Mouse (Mus musculus): ENCODE measurements around the gene Arhgap35.

Gene Arhgap35

DNA sequence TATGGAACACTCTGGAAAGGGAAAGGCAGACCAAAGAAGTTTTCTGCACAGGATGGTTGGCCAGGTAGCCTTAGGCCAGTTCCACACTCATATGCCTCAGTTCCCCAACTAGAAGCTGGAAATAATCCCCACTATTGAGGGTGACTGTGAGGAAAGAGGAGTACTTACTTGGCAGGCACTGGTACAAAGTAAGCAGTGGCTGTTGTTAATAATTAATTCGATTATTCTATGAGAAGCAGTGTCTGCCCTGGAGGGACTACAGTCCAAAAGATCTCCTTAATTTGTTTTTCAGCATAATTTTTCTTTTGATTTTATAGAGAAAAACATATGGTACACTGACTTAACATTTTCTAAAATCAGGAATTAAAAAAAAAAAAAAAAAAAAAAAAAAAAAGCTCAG, 10.7 kb downstream of the Arhgap35 start:
- DNase-seq (ENCODE audit: low spot score in 2 of 2) = no peak

DNA sequence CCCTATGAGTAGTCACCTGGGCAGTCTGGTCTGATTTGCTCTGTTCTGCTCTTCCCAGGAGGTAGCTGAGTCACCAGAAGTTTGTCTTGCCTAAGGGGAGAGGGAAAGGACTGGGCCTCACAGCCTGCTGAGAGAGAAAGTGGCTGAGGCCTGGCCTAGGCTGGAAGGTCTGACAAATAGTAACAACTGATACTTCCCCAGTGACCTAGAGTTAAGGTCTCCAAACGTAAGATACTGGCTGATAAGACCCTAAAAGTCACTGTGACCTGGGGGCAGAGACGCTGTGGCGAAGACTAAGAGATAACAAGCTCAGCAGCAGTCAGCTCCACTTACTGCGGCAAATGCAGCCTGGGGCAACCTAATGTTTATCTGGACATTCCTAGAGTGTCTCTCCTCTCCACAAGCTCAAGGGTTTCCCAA, 13.1 kb downstream of the Arhgap35 start:
- no peak for DNase-seq (ENCODE audit: low spot score in 2 of 2)

DNA sequence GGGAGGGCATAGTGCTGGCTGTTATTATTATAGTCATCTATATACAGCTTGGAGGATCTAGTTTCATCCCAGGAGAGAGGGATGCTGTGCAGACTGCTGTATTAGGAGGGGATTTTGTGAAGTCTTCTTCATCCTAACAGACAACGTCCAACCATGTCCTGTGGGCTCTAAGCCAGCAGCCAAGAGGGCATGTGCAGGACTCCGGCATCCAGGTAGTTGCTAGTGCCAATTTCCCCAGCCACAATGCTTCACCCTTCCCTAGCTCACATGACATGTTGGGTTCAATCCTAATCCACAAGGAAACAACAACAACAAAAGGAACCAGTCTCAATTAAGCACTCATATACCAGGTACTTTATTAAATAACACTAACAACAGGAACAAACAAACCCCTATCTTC, 15.8 kb downstream of the Arhgap35 start:
- no peak for DNase-seq (ENCODE audit: low spot score in 2 of 2)

DNA sequence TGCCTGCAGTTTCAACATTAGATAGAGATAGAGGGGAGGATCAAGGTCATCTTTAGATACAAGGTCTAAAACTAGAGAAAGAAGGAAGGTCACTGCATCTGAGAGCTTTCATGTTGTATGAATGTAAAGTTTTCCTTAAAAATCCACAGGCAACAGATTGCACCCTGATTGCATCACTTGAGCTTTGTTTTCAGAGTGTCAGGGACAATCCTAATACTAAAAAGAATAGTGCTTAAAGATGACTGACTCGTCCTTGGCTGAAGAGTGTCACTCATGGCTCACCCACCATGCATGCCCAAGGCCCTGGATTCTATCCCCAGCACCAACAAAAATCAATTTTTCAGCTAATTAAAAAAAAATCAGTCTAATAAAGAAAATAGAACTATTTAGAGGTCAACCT, 23.5 kb downstream of the Arhgap35 start:
- DNase-seq (ENCODE audit: low spot score in 2 of 2) = no peak

DNA sequence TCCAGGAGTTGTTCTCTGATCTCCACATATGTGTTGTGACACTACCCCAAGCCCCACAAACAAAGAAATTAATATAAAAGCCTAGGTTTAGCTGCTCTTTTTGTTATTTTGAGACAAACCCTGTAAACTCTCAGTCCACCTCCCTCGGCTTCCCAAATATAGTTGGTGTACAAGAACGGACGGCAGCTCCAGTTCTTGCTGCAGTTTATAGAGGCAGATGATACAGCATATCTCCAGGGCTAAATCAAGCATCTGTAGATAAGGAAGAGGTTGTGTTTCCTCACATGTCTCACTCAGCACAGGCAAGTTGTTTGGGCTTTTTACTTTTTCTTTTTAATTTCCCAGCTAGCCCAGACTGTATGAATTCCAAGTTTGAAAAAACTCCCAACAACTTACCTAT, 27.1 kb downstream of the Arhgap35 start:
- no peak for DNase-seq (ENCODE audit: low spot score in 2 of 2)

DNA sequence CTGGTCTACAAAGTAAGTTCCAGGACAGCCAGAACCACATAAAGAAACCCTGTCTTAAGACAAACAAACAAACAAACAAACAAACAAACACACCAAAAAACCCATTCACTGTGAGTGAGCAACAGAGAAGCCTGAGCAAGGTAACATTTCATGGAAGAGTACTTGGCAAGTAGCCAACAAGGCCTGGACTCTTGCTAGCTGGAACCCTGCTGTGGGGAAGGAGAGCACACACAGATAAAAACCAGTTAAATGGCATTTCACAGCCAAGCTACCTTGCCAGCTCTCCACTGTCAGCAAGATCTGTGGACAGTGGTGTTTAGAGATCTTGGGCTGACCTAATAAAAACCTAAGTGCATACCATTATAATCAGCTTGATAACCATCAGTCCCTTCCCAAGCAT, 30.4 kb downstream of the Arhgap35 start:
- no peak for DNase-seq (ENCODE audit: low spot score in 2 of 2)

DNA sequence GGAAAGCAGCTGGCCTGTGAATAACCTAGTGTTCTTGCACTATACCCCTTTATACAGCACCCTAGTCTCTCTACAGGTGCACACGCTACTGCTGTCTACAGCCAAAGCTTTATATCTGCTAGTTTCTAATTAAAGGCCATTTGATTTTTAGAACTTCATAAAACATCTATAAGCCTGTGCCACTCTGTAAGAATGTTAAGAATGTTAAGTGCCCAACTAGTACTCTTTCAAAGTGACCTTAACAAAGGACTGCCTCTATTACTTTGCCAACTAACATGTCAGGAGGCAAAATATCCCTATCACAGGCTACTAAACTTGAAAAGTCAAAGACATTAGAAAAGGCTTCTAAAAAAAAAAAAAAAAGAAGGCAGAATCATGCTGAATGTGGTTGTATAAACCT, 31.0 kb downstream of the Arhgap35 start:
- DNase-seq (ENCODE audit: low spot score in 2 of 2) = no peak

DNA sequence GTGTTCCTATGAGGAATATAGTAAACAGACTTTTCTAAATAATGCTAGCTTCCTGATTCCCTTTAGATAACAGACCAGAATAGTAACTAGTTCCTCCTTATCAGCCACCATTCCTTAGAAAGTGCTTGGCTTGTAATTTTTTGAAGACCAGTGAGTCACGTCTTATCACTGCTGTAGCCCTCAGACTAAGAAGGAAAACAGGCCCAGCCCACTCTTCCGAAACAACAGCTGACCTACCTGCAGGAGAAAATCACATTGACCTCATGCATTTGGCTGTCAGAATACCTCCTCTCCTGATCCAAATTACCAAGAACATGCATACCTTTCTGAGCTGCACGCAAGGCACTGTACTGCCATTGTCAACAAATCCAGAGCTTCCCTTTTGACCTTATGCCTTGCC, 32.5 kb downstream of the Arhgap35 start:
- no peak for DNase-seq (ENCODE audit: low spot score in 2 of 2)

DNA sequence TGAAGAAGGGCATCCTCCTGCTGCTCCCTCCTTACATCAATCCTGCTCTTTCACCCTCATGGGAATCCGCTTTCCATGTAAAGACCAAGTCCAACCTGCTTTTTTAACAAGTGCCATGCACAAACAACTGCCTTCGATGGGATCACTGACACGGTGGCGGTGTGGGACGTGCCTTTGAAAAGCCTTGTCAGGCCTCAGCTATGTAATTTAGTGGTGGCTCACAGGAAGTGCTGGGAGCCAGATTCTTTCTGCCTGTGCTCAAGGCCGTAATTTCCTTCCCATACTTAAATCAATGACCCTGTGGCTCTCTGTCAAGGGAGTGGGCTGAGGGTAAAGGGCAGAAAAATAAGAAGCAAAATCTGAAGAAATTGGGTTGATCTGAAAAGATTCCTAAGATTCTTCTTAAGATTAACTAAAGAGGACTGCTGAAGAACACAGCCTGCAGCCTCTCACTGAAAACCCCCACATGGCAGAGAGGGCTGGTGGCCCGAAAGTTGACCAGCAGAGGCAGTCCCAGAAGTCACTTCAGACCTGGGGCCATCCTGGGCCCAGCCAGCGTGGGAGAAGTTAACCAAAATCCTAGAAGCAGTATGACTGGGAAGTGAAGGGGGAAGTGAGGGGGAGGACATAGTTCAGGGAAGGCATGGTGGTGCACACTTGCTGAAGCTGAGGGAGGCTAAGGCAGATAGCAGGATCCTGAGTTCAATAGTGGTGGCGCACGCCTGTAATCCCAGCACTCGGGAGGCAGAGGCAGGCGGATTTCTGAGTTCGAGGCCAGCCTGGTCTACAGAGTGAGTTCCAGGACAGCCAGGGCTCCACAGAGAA, 33.3 kb downstream of the Arhgap35 start:
- no peak for DNase-seq (ENCODE audit: low spot score in 2 of 2)

DNA sequence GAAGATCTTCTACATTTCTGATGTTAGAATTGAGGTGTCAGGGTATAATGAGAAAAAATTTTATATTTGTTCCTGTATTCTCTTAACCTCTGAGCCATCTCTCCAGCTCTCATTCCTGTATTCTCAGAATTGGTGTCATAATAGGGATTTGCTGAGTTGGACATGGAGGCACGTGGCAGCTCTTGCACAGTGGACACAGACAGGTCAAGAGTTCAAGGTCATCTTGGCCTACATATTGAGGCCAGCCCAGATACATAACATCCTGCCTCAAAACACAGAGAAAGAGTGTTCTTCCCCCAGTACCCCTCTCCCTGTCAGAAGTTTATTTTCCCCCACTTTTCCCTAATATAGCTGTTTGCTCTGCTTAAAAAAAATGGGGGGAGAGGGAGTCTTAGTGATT, 38.1 kb downstream of the Arhgap35 start:
- DNase-seq (ENCODE audit: low spot score in 2 of 2) = no peak

DNA sequence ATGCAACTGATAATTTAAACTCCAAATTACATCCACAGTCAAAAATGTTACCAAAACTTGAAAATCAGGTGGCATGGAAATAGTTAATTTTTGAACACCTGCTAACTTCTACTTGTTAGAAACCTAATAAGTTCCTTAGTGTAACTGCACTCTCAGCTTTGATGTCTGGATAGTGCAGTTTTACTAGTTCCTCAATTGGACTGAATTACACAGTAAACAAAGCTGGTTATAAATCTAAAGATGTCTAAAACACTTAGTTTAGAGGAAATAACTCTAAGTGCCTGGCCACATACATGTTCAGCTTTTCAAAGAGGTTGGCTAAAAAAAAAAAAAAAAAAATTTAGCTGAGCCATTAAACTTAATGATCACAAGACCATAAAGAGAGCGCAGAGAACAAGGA, 43.6 kb downstream of the Arhgap35 start:
- DNase-seq (ENCODE audit: low spot score in 2 of 2) = no peak

DNA sequence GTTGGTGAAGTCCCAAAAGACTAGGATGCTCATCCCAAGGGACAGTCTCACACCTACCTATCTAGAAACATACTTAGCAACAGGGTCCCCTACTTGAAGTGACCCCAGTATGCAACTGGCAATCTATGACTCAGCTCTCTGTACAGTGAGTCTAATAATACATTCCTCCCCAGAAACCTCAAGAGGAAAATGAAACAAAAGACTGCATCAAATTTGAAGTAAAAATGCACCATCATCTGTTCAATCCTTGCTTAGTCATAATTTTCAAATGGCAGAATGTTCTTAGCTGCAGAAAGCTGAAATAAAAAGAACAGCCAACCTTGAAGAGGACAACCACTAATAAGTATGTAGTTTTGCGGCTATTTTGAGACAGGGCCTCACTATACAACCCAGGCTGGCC, 44.1 kb downstream of the Arhgap35 start:
- no peak for DNase-seq (ENCODE audit: low spot score in 2 of 2)

DNA sequence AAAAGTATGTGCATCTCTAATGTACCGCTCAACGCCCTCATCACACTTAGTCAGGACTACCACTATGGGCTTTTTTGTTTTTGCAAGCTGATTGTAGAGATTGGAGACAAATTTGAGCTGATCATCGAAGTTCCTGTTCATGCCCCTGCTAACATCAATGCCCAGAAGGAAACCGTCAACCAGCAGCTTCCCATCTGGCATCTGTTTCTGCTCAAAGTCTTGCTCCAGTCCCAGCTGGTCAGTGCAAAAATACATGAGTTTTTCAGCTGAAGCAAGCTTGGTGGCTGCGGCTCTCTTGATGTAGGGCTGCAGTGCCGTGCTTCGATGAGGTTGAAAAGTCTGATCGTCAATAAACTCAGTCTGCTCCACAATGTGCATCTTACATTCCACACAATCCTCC, 50.3 kb downstream of the Arhgap35 start:
- no peak for DNase-seq (ENCODE audit: low spot score in 2 of 2)

DNA sequence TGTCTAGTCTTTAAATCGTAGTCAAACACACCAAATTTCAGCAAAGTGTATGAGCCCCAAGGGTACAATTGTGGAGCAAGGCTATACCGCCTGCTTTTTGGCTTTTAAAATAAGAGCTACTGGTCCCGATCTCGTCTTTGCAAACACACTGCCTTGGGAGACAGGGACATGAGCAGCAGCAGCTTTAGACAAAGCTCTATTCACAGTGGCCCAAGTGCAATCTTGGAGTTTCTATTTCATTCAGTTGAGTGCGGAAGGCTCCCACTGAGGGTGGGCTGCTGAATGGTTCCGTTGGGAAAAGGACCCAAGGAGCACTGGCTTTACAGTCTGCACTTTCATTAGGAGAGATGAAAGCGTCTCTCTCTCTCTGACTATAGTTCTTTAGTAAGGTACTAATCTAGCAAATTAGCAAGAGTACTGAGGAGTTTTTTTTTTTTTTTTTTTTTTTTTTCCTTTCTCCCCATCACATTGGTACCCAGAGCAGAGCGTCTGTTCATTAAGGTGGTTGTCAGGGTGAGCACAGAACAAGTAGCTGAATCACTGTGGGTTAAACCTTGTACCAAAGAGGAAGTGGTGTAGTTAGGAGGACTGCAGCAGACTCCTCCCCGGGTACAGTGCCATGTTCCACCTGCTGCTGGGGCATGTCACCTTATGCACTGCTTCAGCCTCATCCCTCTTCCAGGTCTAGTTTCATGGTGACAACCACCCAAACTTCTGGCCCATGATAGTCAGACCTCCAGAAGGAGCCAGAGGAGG, 56.8 kb downstream of the Arhgap35 start:
- DNase-seq (ENCODE audit: low spot score in 2 of 2) = no peak

DNA sequence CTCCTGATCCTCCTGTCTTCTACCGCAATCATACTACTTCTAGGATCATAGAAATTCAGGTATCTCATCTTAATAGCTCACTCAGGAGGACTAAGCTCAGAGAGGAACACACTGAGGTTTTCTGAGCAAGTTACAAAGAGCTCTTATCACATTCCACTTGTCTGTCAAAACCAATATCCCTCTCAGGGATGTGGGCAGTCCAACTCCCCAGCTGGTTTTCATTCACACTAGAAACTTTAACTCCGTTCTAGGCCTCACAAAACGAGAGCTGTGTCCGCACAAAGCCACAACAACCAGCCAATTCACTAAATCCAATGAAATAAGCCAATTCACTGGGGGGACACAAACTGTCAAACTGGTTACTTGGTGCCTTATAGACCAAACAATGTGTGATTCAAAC, 57.5 kb downstream of the Arhgap35 start:
- no peak for DNase-seq (ENCODE audit: low spot score in 2 of 2)

DNA sequence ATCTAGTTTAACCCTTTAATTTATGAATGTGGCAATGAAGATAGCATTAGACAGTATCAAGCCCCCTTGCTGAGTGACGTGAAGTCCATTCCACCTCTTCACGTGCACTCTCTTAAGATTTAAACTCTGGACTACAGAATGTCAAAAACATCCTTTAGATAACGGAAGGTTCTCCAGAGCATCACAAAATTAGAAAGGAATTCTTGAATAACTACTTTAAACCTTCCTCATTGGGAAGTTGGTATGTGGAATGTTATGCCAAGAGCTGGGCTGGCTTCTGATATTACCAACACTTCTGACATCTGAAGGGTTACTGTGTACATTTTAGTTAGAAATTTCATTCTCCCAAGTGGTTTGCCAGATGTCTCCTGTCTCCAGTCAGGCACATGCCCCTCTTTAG, 60.6 kb downstream of the Arhgap35 start:
- DNase-seq (ENCODE audit: low spot score in 2 of 2) = no peak

DNA sequence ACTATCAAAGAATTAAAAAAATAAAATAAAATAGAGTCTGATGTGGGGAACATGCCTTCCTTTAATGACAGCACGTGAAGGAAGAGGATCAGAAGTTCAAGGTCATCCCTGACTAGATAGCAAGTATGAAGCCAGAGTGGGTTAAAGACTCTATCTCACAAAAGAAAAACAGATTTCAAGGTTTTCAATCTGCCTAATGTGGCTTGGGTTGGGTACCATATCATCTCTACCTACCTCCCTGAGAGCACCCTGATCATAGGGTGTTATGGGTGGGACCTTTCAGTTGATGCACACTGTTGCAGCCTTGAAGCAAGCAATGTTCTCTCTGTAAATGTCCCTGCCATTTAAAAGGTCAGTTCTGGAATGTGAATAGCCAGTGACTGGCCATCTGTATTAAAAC, 63.2 kb downstream of the Arhgap35 start:
- DNase-seq (ENCODE audit: low spot score in 2 of 2) = no peak

DNA sequence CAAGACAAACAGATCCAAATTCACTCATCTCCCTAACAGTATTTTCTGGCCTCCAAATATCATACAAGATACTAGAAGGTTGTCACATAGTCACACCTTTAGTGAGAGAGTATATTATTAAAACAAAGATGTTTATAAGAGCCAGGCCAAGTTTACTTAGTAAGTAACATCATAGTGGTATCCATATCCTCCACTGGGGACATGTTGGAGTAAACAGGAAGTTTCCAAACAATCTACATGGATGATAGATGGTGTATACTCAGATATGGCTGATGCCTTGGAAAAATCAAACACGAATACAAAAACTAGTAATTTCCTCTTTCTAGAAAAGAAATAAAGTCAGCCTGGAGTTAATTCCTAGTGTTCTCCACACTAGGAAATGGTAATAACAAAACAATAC, 65.5 kb downstream of the Arhgap35 start:
- DNase-seq (ENCODE audit: low spot score in 2 of 2) = no peak

DNA sequence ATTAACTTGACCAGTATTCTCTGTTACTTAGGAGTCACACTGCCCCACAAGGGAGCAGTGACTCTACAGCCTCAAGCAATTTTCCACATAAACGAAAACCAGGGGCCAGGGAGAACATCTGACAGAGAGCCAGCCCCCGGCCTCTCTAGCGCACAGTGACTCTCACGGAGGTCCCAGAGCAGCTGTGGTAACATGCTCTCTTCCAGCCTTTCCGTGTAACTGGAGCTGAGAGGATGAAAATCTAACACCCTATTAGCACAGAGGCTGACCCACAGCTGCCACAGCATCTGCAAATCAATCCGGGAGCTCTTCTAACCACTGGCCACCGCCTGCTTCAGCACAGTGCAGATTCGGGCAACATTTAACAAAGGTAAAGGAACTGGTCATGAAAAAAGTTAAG, 70.0 kb downstream of the Arhgap35 start:
- DNase-seq (ENCODE audit: low spot score in 2 of 2) = no peak

DNA sequence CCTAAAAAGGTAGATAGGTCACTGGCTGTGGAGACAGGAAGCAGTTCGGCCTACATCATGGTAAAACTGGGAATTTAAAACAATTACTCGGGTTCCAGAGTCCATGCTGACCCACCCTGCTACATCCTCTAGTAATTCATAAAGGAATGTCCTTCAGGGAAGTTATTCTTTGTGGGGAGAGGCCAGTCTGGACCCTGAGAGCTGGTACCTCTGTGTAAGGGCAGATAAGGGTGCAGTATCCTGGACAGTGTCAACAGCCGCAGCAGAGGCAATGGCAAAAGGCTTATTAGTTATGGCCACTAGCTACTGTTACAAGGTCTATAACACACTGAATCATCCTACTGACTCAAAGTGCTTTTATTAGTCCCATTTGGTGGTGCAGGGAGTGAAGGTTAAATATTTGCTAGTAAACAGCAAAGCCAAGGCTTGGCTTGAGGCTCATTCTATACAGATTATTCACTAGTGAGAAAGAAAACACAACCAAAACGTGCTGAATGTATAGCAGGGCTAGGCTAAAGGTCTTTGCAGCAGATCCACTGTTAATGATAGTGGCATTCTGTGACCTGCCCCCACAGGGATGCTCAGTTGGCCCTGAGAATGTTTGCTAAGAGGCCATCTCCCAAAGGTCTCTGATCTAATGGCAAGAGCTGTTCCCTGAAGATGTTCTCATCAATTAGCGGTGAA, 77.4 kb downstream of the Arhgap35 start:
- no peak for DNase-seq (ENCODE audit: low spot score in 2 of 2)

DNA sequence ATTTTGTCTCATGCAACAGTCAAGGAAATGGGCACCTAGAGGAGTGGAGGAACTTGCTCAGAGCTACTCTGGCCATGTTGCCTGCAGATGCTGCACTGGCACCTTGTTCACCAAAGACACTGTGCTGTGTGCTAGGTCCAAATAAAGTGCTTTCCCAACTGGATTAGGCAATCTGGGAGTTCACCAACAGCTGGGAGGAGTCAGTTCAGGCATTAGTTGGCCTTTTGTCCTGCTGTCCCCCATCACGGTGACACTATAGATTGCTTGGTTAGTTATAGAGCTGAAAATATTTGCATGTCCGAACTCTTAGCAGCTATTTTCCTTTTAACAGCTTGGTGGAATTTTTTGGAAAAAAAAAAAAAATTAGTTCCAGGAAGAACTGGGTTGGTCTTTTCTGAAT, 88.8 kb downstream of the Arhgap35 start:
- DNase-seq (ENCODE audit: low spot score in 2 of 2) = no peak

DNA sequence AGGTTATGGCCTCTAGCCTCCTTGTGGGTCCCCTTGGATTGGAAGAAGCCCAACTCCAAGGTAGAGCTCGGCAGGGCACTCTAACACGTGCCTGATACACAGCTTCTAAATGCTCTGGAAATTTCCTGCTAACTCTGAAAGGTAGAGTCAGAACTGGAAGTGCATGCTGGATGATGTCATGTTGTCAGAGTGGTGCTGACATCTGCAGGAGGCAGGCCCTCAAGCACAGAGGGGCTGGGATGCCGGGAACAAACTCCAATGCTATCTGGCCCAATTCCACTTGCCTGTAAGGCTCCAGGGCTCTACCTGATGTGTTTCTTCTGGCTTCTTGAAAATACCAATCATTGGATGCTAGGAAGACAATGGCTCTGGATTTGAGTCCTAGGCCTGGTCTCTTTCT, 89.3 kb downstream of the Arhgap35 start:
- no peak for DNase-seq (ENCODE audit: low spot score in 2 of 2)

DNA sequence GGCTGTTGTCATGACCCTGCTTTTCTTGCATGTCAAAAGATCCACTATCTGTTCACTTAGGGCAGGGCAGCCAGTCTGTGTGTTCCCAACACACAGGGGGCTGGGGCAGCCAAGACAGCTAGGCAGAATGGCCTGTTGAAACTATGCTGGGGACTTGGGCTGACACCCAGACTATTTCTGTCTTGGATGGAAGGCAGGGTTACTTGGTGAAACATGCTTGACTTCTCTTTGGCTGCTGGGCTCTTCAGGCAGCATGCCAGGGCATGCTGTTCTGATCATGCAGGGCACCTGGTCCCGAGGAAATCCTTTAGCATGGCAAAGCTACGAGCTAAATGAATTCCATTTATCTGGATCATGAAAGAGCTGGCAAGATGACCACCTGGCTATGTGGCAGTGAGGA, 90.5 kb downstream of the Arhgap35 start:
- DNase-seq (ENCODE audit: low spot score in 2 of 2) = no peak

Data from right cerebral cortex, adult 2 months (tissue).